Mouse (Mus musculus) embryo, embryonic 11.5 days (tissue): ENCODE measurements at regions not wholly inside any gene's neighbourhood (a gene's known extent, or its start where the extent isn't known, plus 50 kb on each side); places are given as distances from the start of the nearest gene placed in this dataset.

Experiments used
- DNase-seq: peaks from one replicate; pipeline ENCODE4 v3.0.0-alpha.2; 2012; ENCODE audit warnings: low read depth, low spot score

DNA sequence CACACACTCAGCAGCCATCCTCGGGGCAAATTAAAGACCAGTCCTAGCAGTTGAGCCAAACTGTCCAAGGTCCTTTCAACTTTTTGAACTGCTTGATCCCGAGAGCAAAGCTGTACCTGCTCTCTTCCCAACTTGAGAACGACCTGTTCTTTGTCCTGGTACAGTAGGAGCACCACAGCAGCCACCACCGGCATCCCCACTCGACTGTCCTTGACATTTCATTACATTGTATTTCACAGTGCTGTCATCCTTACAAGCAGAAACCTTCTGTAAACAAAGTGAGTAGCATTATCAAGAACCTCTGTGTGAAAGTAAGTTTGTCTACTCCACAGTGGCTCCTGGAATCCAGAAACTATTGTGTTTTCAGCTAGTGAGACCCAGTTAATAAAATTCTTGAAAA is 240.2 kb upstream of the Zfp462 start:
- DNase-seq, result no peak

DNA sequence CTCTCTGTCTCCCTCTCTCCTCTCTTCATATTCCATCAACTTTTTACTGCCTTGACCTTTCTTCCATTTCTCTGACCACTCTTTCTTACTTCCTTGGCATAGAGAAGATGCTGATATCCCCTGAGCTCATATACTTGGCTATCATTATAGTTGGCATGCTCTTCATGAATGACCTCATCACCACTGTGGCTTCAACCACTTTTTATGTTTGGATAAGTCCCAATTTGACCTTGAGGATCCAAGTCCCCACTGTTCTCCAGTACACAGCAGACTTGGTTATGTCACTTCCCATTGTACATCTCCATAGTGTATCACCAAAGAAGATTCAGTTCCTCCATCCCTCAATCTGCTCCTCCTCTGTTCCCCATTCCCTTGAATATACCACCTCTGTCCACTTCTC is 235.1 kb upstream of the Zfp462 start:
- DNase-seq, result no peak

DNA sequence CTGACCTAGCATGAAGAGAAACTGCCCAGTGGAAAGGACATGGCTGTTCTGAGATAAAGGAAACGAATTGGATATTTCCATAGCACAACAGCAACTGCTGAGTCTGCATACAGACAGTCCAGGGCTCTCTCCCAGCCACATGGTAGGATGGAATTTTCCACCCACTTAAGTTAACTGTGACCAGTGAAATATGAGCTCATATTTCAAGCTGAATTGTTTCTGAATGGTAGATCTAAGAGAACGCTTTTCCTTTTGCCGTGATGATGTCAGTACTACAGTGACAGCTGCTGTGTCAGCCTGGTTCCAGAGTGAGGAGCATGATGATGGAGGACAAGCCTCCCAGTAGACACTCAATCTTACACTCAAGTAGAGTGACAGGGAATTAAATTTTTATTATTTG is 231.9 kb upstream of the Zfp462 start:
- peak; percentile 19 for DNase-seq

DNA sequence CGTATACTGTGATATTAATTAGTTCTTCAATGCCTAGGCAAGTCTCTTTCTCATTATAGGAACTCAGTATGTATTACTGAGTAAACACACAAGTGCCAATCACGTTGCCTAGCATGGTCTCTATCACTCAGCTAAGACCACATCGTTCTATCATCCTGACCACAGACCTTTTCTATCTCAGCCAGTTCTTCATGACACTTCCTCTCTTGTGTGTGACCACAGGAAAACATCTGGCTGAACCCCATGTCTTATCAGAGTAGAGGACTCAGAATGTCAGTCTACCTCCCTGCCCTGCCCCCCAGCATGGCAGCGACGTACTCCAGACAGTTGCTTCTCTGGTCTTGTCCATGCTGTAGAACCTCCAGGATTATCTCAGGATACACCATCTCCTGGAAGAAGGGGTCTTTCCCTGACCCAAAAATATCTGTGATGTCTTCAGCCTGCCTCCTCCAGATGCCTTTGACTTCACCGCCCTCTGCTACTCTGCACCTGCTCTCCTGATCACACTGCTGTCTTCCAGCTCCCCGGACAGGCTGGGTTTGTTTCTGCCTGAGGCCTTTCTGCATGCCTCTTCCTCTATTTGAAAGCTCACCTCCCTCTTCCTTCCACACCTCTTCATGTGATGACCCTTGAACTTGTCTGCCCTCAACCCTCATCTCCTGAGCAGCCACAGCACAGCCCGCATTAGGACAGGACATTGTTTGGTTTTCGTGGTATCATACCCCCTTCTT is 230.1 kb upstream of the Zfp462 start:
- no peak for DNase-seq

DNA sequence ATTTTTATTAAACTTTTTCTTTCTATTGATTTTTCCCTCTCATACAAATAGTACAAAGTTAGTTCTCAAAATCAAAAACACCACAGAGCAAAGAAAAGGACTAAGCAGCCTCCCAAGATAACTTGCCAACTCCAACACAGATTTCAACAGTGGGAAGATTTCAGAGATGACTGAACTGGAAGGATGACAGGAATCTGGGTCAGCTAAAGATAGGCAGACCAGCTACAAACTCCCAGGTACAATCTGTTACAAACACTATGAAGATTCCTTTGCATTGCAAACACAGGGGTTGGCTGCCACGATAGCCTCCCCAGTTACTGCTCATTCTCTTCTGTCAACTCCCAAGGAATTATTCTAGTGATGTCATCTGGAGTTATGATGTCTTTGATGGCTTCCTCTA is 226.8 kb upstream of the Zfp462 start:
- DNase-seq, result no peak

DNA sequence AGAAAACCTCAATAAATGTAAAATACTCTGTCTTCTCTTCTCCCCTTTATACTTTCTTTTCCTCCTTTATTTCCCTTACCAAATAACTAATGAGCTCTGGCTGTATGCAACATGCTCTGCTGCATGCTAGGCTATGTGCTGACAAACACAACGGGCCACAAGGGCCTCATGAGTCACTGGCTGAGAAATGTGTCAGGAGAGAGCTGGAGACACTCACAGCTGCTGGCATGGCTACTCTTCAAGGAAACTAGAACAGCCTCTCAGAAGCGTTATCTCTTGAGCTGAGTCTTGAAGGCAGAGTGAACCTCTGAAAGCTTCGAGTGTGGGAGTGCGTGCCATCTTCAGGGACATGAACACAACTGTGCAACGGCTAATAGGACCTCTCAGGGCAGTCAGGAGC is 205.8 kb upstream of the Zfp462 start:
- DNase-seq, result no peak

DNA sequence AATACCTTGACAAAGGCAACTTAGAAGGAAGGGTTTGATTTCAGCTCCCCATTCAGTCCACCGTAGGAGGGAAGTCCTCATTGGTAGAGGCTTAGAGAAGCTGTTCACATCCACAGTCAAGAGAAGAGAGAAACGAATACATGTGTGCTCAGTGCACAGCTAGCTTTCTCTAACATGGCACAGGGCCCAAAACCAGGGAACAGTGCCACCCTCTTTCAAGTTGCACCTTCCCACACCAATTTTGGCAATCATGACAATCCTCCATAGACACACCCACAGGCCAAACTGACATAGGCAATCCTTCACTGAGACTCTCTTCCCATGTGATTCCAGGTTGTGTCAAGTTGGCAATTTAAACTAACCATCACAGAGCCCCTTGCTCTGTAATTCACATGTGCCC is 193.4 kb upstream of the Zfp462 start:
- DNase-seq, result no peak

DNA sequence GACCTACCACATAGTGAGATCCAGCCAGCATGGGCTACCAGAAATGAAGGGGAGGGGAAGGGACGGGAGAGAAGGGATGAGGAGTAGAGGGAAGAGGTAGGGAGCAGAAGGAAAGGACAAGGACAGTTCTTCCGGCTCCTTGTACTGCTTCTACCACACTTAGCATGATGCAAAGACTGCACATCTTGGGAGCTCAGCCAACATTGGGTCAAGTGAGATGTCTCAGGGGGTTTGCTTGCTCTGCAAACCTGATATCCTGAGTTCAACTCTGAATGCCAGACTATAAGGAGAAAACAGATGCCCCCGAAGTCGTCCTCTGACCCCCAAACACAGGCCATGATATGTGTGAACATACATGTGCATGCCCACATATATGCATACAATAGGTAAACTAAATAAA is 188.4 kb upstream of the Zfp462 start:
- DNase-seq, result no peak

DNA sequence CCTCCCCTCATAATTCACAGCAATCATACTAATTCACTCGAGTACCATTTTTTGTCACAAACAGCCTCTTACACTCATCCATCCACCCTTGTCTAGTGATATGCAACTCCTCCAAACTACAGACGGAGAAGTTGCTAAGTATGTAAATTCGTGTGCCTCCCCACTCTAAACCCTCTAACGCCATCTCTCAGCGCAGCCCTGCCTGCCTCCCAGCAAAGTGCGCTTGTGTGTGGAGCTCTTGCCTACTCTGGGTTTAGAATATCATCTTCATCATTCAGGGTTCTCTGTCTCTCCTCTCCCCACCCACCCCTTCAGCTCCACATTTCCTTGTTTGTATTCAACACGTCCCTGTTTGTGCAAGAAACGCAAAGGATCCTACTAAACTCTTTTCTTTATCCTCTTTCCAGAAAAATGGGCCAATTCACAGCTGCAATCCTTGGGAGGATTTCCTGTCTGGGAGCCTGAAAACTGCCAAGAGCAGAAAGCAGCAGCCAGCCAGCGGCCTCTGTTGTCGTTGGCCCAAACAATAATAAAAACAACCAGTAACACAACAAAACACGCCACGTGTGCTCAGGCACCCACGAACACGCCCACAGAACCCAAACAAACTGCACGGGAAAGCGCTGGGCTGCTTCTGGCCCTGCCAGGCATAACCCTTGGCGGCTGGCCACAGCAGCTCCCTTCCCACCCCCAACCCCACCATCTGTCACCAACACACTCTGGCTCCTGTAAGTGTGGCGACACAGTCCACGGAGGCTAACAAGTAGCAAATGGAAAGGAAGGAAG is 186.9 kb upstream of the Zfp462 start:
- no peak for DNase-seq

DNA sequence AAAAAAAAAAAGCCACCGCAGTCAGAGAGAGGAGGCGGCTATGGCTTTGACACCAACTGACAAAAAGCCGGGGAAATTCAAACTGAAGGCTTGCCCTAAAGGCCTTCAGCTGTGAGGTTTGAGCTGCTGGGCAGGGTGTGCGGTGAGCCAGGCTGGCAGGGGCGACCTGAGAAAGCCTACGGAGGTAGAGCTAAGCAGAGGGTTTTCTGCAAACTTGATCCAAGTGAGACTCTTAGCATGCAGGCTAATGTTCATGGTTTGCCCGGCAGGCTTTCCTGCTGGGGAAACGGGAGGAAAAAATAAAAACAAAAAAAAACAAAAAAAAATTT is 186.4 kb upstream of the Zfp462 start:
- peak; percentile 14 for DNase-seq

DNA sequence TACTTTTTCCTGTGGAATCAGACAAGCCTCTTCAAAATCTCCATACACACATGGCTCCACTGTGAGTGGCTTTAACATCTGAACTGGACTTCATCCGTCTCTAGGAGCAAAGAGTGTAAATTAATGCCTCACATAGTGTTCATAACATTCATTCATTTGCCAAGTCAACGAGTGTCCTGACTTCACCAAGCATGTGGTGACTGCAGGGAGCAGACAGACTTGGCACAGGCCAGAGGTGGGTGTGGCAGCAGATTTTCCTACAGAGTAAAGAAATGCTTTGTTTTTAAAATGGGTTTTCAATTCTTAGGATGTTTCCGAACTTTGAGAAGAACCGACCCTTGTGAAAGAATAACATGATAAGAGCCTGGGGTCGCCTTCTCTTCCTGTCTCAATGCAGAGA is 183.6 kb upstream of the Zfp462 start:
- DNase-seq, result no peak

DNA sequence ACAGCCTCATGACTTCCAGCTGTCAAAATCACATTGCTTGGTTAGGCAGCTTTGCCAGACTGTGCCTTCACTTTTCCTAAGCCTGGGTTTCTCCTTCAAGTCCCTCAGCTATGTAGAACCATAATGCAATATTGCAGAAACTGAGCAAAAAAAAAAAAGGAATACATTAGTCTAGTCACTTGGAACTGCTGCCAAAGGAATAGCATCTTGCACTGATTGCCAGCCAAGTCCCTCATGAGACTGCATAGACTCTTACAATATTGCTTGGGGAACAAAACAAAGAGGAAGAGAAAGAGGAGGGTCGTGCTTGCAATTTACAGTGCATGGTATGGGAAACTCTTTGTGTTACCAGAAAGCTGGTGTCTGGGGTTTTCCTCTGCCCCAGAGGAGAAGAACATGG is 179.8 kb upstream of the Zfp462 start:
- no peak for DNase-seq

DNA sequence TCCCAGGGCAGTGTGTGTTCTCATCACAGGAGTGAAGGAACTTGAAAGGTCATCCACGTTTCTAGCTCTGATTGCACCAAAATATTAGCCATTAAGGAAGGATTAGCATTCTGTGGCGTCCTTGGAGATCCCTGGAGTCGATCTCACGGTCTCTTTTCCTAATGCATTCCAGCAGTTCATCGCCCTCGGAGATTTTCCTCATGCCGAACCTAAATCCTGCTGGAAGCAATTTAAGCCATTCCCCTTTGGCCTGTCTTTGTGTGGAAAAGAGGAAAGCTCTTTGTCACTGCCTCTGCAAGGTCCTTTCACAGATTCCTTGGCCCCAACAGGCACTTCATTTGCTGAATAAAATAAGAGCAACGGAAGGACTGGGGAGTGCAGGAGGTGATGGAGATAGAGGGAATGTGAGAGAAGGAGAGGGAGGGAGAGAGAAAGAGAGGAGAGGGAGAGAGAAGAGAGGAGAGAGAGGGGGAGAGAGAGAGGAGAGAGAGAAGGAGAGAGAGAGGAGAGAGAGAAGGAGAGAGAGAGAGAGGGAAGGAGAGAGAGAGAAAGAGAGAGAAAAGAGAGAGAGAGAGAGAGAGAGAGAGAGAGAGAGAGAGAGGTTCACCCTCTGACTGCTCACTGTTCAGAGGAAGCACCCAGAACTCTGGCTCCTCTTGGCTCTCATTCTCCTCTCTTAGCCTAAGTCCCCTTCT is 177.2 kb upstream of the Zfp462 start:
- no peak for DNase-seq

DNA sequence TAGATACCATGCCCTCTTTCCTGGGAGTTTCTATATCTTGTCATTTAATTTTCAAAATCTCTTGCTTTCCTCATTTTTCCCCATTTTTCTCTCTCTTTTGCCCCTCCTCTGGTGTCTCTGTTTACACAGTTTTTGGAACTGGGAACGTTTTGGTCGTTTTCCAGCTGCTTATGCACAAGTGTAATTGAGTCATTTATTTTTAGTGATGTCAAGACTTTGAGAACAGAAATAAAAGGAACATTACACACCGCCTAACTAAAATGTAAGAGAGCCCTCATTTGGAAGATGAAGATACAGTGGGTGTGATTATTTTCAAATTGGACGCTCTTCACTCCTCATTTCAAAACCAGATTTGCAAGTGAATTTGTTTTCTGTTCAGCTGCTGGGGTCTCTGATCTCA is 176.0 kb upstream of the Zfp462 start:
- DNase-seq, result no peak

DNA sequence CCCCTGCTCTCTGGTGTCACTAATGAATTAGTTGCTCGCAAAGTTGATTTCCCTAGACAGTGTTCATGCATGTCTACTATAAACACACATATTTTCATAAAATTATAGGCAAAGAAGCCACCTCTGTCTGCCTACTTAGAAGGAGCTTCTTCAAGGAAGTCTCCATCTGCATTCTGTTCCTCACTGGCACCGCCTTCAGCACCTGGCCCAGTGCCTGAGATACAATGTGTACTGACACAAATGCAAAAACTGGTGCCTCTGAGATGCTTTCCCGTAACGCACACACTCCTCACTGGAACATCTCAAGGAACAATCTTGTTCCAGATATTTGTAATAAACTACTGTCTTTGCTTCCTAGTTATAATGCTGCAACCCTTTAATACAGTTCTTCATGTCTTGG is 170.8 kb upstream of the Zfp462 start:
- DNase-seq, result no peak

DNA sequence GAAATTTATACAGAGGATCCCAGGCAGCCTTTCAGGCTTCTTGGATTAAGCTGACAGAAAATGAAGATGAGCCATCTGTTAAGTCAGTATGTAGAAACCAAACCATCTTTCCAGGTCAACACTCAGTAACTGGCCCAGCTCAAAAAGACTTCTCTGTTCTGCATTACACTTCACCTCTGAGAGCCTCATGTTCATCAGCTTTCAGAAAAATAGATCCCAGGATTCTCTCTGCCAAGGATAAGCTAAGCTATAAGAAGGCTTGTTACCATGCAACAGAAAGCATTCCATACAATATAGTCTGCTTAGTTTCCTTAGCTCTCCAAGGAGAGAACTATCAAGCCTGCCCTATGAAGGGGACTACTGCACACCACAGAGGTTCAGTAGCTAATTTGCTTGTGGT is 170.1 kb upstream of the Zfp462 start:
- DNase-seq, result no peak

DNA sequence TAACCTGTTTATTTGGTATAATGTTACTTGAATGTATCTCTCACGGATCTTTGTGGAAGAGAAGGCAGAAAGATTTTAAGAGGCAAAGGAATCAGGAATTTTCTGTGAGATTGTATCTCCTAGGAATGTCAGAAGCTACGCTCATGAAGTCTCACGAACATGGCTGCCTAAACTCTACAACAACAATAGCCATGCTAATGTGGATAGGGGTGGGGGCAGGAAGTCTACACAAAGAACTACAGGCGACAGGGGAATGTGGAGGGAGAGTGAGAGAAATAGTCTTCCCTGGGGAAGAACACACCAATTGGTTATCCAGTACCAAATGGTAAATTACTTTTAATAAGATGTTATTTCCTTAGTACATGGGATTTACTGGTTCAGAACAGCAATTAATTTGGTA is 164.3 kb upstream of the Zfp462 start:
- no peak for DNase-seq

DNA sequence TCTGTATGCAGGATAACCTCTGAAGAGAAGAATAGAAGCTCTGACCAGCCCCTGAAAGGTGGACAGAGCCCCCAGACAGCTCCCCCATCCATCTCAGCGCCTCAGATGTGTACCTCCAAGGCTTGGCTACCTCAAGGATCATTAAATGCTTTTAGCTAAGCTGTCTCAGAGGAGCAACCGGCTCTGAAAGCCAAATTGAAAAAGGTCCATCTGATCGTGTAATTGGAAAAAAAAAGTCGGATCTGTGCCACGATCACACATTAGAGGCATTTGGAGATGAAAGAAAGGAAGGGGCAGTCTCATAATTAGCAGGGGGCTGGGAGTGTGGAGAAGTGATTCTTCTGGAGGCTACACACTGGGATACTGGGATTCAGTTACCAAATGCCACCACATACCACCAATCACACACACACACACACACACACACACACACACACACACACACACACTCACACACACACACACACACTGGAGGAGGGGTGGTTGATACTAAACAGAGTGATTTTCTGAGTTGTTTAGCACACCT is 153.6 kb upstream of the Zfp462 start:
- no peak for DNase-seq

DNA sequence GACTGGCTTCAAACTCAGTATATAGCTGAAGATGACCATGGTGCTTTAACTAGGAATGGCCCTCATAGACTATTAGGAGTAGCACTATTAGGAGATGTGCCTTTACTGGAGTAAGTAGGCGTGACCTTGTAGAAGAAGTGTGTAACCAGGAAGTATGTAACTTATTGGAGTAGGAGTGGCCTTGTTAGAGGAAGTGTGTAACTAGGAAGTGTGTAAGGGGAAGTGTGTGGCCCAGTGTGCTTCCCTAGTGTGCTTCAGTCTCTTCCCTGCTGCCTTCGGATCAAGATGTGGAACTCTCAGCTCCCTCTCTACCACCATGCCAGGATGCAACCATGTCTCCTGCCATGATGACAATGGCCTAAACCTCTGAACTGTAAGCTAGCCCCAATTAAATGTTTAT is 151.0 kb upstream of the Zfp462 start:
- no peak for DNase-seq

DNA sequence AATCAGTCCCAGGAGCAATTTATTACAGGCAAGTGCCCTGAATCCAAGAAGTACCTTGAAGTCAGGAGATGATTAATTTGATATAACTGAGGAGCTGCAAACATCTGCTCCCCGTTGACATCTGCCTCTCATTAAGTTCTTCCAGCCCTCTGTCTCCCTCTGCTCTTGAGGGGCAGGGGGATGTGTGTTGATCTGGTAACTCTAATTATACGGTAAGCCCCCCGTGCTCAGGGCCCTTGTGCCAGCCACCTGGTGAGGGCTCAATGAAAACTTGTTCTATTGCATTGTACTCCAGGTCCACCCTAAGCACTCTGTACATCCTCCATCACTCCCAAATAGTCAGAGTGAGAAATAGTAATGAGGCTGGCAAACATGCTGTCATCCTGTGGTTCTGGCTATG is 149.6 kb upstream of the Zfp462 start:
- peak; percentile 8 for DNase-seq

DNA sequence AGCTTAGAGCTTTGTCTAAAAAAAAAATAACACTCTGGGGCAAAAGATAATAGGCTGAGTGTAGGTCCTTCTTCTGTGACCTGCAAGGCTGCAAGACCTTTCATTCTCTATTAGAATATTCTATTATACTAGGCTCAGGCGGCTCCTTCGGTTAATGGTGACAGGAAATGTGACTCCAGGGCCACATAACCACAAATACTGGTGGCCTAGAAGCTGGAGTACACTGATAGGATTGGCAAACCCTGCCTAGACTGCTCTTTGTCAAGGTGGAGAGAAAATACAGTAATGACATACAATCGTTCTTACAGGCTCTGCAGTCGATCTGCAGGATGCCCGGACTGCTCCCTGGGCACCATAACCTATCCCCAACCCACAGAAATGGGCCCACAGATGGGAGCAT is 146.3 kb upstream of the Zfp462 start:
- DNase-seq, result no peak

DNA sequence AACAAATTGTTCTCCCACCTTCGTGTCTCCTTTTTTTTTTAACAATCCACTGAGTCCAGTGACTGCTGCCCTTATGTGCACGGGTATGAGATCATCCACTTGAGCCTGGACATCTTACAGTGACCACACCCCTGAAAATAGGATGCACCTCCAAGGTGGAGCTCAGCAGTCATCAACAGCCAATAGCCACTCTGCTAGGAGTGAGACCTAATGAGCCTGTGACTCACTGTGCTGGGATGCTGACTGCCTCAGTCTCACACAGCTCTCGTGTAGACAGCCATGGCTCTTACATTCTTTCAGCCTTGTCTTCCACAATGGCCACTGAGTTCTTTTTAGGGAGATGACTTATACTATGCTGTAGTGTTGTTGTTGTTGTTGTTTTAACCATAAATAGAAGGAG is 133.7 kb upstream of the Zfp462 start:
- no peak for DNase-seq
